Comparison of ENCODE assay signal across 17 mouse cellular contexts in the genomic region with DNA sequence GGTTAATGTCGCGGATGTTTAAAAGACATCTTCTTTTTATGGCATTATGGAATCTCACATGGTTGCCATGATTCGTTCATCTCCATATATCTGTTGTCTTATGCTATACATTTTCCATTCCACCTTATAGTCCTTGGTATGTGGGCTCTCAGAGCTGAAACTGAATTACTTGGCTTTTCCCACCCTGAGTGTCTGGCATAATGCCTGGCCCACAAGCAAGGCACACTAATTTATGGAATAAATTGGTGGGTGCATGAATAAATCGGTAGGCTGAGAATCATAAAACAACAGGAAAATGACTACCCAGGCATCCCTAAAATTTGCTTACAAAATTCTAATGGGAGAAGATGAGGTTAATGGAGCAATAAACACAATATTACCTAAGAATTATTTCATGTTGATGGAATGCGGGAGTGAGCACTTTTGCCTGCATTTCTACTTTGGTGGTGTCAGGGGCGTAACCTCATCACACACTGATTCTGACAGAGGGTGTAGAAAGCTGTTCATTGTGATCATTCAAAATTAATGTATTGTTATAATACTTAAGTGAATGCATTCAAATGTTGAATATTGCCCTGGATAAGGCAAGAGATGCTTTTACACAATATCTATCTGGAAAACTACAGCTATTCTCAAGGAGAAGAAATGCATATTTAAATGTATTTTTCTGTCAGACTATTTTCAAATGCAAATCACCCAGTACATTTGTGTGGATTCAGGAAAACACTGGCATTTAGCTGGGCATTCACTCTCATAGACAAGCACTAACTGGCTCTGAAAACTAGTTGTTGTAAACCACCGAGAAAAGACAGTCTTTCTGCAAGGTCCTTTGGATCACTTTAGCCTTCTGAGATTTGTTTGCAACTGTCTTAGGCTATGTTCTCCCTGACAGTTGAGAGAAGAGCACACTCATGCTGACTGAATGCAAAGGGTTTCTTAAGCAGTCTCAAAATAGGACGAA.
"Had no signal": no experiment of that assay in that cellular context is flagged by ENCODE, and none has a peak within 500 bp of the region (broad histone marks: within the 10 kb centered on the region; RNA-seq: fewer than 3 reads in every experiment).

No protein-coding gene starts in this region.

- H3K27ac ChIP-seq: kidney, embryonic 15.5 days; liver, embryonic 13.5 days; midbrain, embryonic 12.5 days; neural tube, embryonic 12.5 days; neural tube, embryonic 15.5 days; stomach, embryonic 15.5 days had no signal

- DNase-seq: kidney, adult 8-10 months; kidney, postnatal 10 days; kidney, postnatal 36 days; liver, embryonic 13.5 days; lung, adult 2 months; lung, postnatal 14 days; lung, postnatal 4 days; right cerebral cortex, adult 18-20 months; right cerebral cortex, postnatal 14 days; right cerebral cortex, postnatal 4 days; spleen, adult 18-20 months; thymus, postnatal 25 days had no signal

- H3K4me3 ChIP-seq: kidney, embryonic 15.5 days; liver, embryonic 13.5 days; midbrain, embryonic 12.5 days; neural tube, embryonic 12.5 days; neural tube, embryonic 15.5 days; stomach, embryonic 15.5 days had no signal

- H3K4me2 ChIP-seq: kidney, embryonic 15.5 days; liver, embryonic 13.5 days; midbrain, embryonic 12.5 days; neural tube, embryonic 12.5 days; neural tube, embryonic 15.5 days; stomach, embryonic 15.5 days had no signal

- H3K9me3 ChIP-seq: kidney, embryonic 15.5 days; liver, embryonic 13.5 days; midbrain, embryonic 12.5 days; neural tube, embryonic 12.5 days; neural tube, embryonic 15.5 days; stomach, embryonic 15.5 days had no signal

- H3K4me1 ChIP-seq: kidney, embryonic 15.5 days; liver, embryonic 13.5 days; midbrain, embryonic 12.5 days; neural tube, embryonic 12.5 days; neural tube, embryonic 15.5 days; stomach, embryonic 15.5 days had no signal

- H3K27me3 ChIP-seq: kidney, embryonic 15.5 days; liver, embryonic 13.5 days; midbrain, embryonic 12.5 days; neural tube, embryonic 12.5 days; neural tube, embryonic 15.5 days; stomach, embryonic 15.5 days had no signal

- H3K9ac ChIP-seq: kidney, embryonic 15.5 days; liver, embryonic 13.5 days; midbrain, embryonic 12.5 days; neural tube, embryonic 12.5 days; neural tube, embryonic 15.5 days; stomach, embryonic 15.5 days had no signal

- H3K36me3 ChIP-seq: kidney, embryonic 15.5 days; liver, embryonic 13.5 days; midbrain, embryonic 12.5 days; neural tube, embryonic 12.5 days; neural tube, embryonic 15.5 days; stomach, embryonic 15.5 days had no signal
